Mouse (Mus musculus): ENCODE data around the gene Klhl23. TPM values are rescaled to one million over a fixed set of nuclear protein-coding genes. Genes with fewer than 3 reads are reported as not detected.

Gene Klhl23
- polyA plus RNA-seq, 1 experiment from 2014 or later = 64.5 TPM

DNA sequence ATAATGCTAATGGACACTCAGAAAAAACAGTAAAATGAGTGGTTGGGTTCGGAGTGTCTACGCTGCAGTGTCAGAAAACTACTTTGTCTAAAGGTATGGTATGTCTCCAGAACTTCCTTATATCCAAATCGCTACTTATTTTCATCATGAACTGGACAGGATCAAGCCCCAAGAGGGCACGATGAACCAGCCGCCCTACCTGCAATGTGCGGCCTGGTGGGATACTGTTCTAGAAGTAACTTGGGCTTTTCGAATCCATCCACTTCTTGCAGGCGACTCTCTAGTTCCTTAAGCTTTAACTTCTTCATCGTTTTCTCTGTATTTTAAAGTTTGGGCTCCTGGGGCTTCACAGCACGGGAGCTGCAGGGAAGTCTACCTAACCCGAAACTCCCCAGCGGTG, 63.3 kb downstream of the Klhl23 start:
- peaks cover 13% of the 10 kb centered on the region for H3K4me1 ChIP-seq
- H3K9ac ChIP-seq (replicated peaks) = peak overlapping the region; percentile 63
- H3K27me3 ChIP-seq = no peaks in the 10 kb centered on the region
- H3K9me3 ChIP-seq = no peaks in the 10 kb centered on the region
- H3K4me3 ChIP-seq = peak overlapping the region; percentile 56
- peak; percentile 24; the same call in 1 of the 2 replicates for ATAC-seq (replicated peaks)
- 0 out of 2 replicates have a peak overlapping the region, but pooled peaks have one; percentile 27 for H3K27ac ChIP-seq (replicated peaks)
- 8% methylated on average over 12 of the region's 12 CpGs for WGBS
- H3K4me2 ChIP-seq (replicated peaks) = peak overlapping the region; percentile 57
- no peaks in the 10 kb centered on the region for H3K36me3 ChIP-seq

DNA sequence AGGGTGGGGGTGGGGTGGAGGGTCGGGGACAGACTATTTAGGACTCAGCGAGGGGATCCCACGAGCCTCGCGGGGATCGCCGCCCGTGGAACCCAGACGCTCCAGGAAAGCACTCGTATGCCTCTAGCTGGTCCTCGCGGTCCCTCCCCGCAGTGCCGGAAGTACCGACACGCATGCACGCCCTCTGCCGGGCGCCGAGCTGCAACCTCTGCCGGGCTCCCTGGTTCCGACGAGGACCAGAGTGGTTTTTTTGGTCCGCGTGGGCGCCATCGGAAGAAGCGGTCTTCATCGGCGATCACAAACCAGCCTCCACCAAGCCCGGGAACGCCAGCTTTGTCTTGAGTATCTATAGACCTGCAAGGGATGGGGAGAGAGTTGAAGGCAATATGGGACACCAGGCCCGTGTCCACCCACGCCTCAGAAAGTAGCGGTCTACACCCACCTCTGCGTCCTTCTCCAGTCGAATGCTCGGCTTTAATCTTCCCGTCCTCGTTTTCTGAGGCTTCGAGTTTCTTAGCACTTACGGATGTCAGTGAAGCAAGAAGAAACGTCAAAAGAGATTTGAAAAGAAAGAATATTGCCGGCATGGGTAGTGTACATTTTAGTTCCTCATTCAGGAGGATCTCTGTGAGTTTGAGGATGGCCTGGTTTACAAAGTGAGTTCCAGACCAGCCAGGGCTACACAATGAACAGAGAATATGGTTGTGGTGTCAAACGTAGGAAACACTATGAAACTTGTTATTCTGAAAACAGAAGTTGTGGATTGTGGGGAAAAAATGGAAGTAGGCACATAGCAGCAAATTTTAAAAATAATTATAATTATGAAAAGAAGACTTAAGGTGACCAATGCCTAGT, 63.9 kb downstream of the Klhl23 start, which contains the start of gene Mettl5:
Mettl5 (minus strand) TSS at position 165 of the 855 bp plus-strand sequence.
- Histone ChIP-seq H3K4me2 (replicated peaks) (peak within 1 kb of the TSS; percentile 57), H3K4me1 (peaks cover 13% of the 10 kb centered on the region), H3K9ac (replicated peaks) (peak within 1 kb of the TSS; percentile 63), H3K27me3 (no peaks in the 10 kb centered on the region), H3K36me3 (no peaks in the 10 kb centered on the region), H3K27ac (replicated peaks) (0 out of 2 replicates have a peak within 1 kb of the TSS, but pooled peaks have one; percentile 27), H3K4me3 (peak within 1 kb of the TSS; percentile 56), H3K9me3 (no peaks in the 10 kb centered on the region)
- ATAC-seq (replicated peaks) = peak; percentile 97
- WGBS = 2% methylated on average over 45 of the region's 45 CpGs

Other genes starting within 250 kb of the Klhl23 start
- gene Lrp2, start 235.9 kb upstream of the Klhl23 start, polyA plus RNA-seq (2015; fragmentation: Nextera tagmentation; extraction: Ambion mirVana) = 0.24 and 0.47 TPM in 2 replicates
- gene Bbs5, start 174.8 kb upstream of the Klhl23 start, polyA plus RNA-seq (2015; fragmentation: Nextera tagmentation; extraction: Ambion mirVana) = 20.0 and 21.7 TPM in 2 replicates
- 0.20 and 0.25 TPM in 2 replicates for gene Klhl41, start 151.8 kb upstream of the Klhl23 start, polyA plus RNA-seq (2015; fragmentation: Nextera tagmentation; extraction: Ambion mirVana)
- gene Fastkd1, start 108.4 kb upstream of the Klhl23 start, polyA plus RNA-seq (2015; fragmentation: Nextera tagmentation; extraction: Ambion mirVana) = 14.2 and 15.4 TPM in 2 replicates
- gene Ppig, start 99.4 kb upstream of the Klhl23 start, polyA plus RNA-seq (2015; fragmentation: Nextera tagmentation; extraction: Ambion mirVana) = 129 and 138 TPM in 2 replicates
- 2.6 and 3.1 TPM in 2 replicates for gene Ccdc173, start 32.4 kb upstream of the Klhl23 start, polyA plus RNA-seq (2015; fragmentation: Nextera tagmentation; extraction: Ambion mirVana)
- 36.7 and 38.5 TPM in 2 replicates for gene Phospho2, start 32.3 kb upstream of the Klhl23 start, polyA plus RNA-seq (2015; fragmentation: Nextera tagmentation; extraction: Ambion mirVana)
- 299 and 312 TPM in 2 replicates for gene Ssb, start 39.6 kb downstream of the Klhl23 start, polyA plus RNA-seq (2015; fragmentation: Nextera tagmentation; extraction: Ambion mirVana)
- 27.2 and 34.6 TPM in 2 replicates for gene Mettl5, start 63.7 kb downstream of the Klhl23 start, polyA plus RNA-seq (2015; fragmentation: Nextera tagmentation; extraction: Ambion mirVana)
- gene Ubr3, start 75.3 kb downstream of the Klhl23 start, polyA plus RNA-seq (2015; fragmentation: Nextera tagmentation; extraction: Ambion mirVana) = 15.2 and 16.2 TPM in 2 replicates
- gene Myo3b, start 217.2 kb downstream of the Klhl23 start, polyA plus RNA-seq (2015; fragmentation: Nextera tagmentation; extraction: Ambion mirVana) = 0.22 and 0.24 TPM in 2 replicates